Mouse (Mus musculus) gastrocnemius, postnatal 10 days (tissue): ENCODE results near the gene Enox1. TPM values are rescaled to one million over a fixed set of nuclear protein-coding genes. Genes with fewer than 3 reads are reported as not detected.

Experiments used
- DNase-seq: peaks from one replicate; pipeline ENCODE4 v3.0.0; 2021; ENCODE audit warnings: mixed read lengths
- total RNA-seq, 2 experiments: library from RNA; stranded (reverse); gene quantifications; 2 replicates each; pipeline ENCODE4 v1.2.3; 2021

Enox1 gene
- total RNA-seq, 2 experiments from 2014 or later, result 3.5 to 4.3 TPM

DNA sequence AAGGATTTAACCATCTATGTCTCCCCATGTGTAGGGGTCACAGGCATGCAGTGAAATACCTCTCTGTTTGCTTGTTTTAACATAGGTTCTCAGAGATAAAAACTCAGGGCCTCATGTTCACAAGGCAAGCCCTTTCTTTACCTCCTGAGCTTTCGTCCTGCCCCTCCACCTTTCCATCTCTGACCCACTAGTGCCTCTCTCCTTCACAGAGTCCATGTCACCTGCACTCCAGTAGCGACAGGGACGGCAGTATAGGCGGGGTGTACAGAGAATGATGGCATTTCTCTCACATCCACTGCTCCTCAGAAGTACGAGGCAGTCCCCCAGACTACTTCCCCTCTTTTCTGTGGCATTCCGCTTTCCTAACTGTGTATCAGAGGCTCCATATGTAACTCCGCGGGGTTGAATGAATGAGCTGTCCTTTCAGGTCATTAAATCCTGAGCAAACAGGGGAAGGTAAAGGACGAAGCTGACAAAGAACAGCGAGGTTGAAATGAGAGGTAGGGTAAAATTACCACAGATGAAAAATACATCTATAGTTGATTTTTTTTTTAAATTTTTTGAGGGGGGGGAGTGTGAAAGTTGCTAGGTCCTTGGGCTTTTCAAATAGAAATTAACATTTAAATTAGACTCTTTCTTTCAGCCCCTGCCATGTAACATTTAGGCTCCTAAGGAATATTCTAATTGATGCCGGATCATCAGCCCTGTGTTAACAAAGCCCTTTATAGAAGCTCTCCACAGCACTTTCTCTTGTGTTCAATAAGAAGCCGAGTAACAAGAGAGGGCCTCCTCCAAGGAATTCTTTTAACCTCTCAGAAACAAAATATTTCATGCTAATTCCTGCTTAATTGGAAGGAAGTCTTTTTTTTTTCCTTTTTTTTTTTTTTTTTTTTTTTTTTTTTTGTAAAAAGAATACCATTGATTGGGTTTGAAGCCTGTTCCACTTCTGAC, 470.3 kb downstream of the Enox1 start:
- DNase-seq, result no peak

DNA sequence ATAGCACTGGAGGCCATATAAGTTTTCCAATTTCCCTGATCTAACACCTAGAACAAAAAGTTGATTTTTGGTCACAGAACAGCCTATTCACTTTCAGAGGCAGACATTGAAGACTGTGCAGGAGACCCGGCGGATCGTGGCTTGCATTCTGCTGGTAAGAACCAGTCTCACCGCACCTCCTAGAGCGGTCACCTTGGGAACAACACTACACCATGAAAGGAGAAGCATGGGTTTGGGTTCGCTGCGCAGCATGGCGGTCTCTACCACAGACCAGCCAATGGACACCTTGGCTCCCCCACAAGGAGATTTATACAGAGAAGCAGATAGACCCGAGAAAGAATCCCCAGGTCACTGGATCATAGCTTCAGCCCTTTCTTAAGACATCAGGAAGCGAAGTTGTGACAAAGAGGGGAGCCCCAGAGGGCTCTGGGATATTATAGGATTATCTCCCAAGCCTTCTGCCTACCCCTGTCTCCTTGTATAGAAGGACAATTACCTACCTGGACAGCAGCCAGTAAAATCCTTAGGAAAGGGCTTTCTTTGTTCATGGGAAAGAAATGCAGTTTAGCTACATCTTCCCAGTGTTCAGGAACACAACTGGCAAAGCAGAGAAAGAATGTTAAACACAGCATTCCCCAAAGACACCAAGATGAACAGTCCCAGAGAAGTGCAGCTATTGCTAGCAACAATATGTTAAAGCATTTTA, 476.1 kb downstream of the Enox1 start:
- no peak for DNase-seq

DNA sequence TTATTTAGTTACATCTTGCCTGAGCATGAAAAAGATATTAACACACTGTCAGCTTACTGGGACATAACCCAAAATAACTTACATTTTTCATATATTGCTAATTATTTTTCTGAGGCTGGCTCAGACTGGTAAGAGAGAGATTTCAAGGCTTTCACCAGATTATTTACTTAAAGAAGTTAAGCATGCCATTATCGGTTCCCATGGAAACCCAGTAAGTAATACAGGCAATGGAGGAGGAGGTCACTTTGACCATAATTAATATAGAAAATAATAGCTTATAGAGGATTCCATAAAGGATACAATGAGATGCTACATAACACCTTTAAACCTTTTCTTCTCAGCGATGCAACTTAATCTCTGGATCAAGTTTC, 476.6 kb downstream of the Enox1 start:
- DNase-seq, result no peak

DNA sequence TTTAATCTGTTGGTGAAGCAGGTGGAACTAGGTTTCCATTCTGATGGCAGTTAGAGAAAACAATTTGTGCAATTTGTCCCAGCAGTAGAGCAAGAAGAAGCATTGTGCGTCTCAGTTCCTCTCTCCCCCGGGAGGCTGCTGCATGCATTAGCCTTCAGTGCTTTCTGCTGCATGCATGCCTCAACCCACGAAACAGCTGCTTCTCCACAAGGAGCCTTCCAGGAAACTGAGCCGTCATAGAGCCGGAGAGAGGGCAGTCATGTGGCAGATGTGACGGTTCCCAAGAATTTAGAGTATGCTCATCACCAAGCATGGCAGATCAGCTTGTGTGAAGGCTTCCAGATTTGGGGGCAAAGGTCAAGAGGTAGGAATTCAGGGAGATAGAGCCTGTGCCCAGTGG, 480.4 kb downstream of the Enox1 start:
- no peak for DNase-seq

DNA sequence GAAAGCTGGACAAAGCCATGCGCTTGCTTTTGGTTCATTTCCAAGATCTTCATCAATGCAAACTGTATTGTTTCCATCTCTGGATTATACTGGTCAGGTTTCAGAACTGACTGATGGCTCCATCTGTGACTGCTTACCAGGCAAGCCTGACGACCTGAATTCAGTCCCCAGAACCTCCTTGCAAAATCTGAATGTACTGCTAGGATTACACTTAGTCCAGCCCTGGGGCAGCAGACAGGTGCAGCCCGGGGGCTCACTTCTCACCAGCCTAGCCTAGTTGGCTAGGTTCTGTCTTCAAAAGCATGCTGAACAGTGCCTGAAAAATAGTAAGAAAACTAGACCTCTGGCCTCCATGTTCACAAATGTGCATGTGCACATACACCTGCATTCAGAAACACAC, 481.6 kb downstream of the Enox1 start:
- no peak for DNase-seq

DNA sequence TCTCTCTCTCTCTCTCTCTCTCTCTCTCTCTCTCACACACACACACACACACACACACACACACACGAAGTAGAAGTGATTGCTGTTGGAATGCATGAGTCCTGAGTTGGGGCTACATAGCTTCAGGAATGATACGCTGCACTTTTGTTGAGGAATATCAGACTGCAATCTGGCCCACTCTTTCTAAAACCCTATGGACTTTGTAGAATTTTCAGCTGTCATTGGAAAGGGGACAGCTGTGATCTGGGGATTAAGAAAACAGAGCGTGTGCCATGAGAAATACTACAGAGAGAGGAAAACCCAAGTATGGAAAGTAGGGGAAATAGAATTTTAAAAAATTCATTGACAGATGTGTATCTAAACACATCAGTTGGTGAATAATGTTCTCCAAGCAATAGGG, 482.1 kb downstream of the Enox1 start:
- no peak for DNase-seq

DNA sequence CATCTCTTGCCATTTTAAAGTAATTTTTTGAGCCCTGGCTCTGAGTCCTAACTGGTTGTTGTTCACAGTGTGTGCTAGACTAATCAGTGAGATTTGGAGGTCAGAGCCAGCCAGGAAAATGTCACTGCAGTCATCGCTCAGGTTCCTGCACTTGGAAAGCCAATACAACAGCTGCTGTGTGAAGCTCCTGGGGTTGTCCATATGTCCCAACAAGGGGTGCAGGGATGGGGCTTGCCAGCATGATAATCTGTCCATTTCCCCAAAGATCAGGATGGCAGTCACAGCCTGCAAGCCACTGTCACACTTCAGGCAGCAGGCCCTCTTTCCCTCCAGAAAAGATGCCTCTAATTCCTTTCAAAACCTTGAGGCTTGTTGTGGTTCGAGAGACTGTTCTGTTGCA, 483.0 kb downstream of the Enox1 start:
- no peak for DNase-seq

DNA sequence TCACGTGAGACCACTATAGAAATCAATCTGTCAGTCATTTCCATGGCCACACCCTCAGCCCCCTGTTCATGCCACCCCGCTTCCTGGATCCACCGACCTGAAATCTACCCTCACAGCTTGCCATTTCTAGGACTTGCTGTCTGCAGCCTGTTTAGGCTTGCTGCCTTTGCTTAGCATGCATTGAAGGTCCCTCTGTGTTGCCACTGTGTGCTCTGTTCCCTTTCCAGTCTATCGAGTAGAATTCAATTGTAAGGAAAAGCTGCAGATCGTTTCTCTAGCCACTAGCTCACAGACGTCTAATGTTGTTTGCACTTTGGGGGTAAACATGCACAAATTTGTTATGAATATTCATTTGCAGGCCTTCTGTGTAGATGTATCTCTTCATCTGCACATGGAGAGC, 485.8 kb downstream of the Enox1 start:
- no peak for DNase-seq

DNA sequence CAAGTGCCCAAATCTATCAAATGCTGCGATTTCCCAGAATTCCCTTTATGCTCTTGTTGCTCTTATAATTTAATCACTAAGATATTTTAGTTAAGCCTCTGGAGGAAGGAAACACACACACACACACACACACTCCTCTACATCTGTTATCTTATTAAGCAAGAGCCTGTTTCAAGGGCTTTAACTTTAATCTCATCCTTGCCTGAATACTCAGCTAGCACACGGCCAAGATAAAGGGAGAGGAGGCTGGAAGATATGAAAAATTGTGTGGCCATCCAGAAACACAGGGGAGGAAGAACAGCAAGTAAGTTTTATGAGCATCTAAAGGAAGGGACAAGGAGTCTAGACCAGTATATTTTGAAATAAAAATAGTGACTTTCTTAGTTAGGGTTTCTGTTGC, 489.6 kb downstream of the Enox1 start:
- no peak for DNase-seq

DNA sequence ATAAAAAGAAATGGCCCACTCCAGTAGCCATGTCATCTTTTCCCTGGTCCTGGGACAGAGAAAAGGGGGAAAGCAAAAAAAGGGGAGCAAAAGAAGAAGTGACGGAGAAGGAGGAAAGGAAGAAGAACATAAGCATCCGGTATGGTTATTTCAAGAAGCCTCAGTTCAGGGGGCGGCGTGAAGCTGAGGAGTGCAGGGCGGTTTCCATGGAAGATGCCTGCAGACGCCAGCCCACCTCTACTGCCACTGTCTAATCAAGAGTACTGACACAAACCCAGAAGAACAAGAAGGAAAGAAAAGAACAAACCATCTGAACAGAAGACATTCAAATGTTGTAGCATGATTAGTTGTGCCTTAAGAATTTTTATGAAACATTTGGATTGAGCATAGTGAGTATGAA, 490.5 kb downstream of the Enox1 start:
- DNase-seq, result no peak

DNA sequence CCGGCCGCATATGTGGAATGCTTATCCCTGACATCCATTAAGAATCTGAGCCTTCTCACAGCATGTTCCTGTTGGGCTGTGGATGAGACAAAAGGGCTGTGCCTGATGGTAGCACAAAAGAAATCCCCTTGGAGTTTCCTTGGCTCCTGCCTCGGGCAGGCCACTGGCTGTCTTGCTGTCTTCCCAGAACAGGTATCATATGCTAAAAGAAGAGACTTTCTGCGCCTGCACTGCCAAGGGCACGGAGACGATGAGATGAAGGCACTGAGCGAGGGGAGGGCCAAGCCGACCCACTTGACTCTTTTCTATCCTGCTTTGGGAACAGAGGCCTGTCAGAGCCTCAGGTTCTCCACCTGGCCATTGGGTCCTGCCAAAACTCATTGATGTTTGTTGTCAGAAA, 491.7 kb downstream of the Enox1 start:
- no peak for DNase-seq

DNA sequence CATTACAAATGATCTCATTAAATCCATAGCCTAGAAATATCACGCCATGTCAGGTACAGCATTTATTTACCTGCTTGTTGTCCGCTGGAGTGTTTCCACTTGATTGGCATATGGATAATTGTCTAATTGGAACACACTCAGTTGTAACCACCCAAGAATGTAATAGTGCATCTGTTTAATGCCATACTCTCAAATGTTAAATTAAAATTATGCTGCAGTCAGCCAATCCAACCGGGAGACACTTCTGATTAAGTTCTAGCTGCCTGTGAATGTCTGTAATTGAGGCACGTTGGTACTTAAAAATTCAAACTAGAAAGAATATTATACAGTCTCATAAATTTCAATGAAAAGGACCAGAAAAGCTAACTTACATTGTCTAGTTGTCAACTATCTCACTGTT, 502.2 kb downstream of the Enox1 start:
- no peak for DNase-seq

DNA sequence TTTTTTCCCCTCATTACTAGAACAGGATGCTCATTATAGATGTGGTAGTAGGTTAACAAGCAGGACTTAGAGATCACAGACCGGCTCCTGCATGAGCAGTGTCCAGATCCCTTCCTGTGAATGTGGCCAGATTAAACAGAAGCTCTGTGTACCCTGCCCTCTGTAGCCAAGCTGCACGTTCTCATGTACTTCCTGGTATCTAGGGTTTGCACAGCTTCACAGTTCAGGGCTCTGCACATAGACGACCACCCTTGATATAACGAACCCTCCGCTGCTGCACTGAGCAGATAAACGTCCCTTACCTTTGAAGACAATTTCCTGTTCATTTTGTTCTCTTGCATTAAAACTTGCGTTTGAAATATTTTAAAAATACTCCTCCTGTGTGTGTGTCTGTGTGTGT, 505.7 kb downstream of the Enox1 start:
- no peak for DNase-seq

DNA sequence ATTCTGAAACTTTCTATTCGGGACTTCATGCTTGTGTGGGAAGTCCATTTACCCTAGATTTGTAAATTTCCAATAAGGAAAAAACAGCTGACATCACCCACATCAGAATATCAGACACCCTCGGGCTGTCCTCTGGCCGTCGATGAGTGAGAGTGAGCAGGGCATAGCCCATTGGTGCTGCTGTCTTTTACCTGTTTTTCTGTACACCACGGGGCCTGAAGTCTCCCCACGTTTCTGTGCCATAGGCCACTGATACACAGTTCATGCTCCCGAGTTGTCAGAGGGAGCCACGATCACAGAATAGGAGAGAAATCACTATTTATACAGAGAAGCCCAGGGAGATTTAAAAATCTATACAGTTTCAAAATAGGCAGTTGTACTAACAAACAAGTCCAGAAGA, 506.4 kb downstream of the Enox1 start:
- DNase-seq, result no peak

DNA sequence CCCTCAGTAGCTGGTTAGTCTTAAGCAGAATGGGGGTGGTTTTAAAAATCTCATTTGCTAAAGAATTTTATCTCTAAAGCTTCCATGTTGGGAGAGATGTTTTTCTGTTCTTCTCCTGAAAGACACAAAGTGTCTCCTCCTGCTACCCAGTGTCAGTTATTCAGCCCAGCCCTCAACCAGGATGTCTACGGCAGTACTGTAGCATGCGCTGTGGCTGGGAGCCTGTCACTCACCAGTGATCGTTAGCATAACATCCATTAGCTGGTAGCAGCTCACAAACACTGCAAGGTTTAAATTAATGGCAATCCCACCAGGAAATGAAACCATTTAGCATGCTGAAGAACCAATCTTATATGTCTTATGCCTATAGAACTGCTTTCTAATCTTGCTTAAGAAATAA, 511.5 kb downstream of the Enox1 start:
- DNase-seq, result no peak

DNA sequence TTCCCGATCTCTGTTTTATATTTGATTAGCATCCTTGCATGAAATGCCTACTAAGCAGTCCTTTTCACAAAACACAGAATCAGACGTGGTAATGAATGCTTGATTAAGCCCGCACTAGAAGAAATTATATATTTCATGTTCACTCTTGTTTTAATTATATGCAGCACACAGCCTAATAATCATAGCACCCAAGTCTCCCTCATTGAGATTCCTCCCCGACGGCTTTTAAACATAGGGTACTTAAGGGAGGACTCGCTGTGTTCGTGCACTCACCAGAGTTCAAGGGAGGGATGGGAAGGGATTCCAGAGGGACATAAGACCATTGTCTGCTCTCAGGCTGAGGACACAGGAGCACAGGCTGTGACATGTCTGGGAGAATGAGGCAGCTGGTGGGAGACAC, 512.9 kb downstream of the Enox1 start:
- no peak for DNase-seq

DNA sequence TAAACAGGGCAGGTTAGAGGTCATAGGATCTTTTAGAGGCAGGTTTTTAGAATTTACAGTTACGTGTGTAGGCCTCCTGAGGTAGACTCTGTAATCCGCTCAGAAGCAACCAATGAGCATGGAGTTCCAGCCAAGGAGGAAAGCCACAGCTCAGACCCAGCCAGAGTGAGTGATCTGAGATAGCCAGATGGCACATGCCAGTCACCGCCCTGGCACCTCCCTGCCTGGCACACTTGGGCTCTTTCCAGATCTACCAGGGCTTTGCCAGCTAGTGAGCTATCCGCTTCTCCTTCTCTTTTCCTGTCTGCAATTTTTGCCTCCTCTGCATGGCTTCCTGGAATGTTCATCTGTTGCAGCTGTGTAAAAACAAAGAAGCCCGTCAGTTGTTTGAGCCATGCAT, 514.4 kb downstream of the Enox1 start:
- DNase-seq, result peak; percentile 62

DNA sequence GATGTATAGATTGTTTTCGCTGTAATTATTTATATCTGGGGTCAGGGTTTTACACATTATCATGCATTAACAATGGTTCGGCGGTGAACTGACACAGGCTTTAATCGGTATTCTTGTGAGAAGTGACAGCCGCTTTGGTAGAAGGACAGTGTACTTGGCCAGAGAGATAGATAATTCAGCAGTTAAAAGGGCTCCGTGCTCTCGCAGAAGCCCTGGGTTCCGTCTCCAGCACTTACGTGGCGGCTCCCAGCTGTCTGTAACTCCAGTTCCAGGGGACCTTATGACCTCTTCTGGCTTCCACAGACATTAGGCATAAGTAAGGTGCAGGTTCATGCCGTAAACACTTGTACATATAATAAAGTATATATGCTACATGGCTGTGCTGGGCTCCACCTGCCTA, 515.4 kb downstream of the Enox1 start:
- DNase-seq, result no peak

DNA sequence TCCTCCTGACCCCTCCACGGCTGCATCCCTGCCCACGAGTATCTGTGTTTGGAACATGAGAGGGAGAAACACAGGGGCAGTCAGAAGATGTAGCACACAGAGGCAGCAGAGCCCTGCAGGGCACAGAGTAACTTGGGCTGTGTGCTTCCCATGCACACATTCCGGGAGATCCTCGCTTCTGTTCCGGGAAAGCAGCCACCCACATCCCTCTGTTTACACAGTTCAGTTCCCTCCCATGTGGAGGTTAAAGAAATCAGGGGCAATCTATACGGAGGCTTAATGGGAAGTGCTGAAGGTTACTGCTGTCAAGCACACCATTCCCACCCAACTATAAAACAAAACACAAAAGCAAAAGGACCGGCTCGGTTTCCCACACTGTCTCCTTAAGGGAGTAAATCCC, 516.6 kb downstream of the Enox1 start:
- DNase-seq, result no peak

DNA sequence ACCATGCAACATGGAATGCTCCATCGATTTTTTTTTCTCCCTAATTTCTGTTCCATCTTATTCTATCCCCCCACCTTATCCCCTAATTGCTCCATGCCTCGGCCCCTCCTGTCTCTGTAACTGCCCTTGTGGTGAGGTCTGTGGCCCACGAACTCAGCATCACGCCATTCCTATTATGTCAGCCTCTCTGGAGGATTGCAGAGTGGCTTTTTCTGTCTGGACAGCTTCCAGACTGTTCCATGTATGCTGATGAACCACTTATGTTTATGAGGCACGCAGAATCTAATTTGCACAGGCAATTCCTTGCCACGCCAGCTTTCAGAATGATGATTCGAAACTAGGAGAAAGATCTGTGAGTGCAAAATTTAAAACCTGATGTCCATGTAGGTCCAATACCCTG, 521.4 kb downstream of the Enox1 start:
- no peak for DNase-seq

DNA sequence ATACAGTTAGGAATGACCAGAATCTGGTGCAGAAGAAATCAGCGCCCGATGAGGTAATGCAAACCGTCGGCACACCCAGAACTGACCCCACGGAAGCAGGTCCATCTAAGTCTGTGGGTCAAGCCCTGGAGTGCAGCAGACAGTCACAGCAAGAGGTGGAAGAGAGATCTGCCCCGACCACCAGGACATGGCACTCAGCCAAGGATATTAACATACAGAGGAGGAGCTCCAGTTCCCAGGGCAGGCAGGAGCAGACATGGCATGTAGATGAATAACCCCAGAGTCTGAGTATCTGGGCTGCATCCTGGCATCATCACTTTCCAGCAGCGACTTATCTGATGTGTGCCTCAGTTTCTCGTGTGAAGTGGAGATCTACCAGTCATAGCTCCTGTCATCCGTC, 523.3 kb downstream of the Enox1 start:
- DNase-seq, result no peak

DNA sequence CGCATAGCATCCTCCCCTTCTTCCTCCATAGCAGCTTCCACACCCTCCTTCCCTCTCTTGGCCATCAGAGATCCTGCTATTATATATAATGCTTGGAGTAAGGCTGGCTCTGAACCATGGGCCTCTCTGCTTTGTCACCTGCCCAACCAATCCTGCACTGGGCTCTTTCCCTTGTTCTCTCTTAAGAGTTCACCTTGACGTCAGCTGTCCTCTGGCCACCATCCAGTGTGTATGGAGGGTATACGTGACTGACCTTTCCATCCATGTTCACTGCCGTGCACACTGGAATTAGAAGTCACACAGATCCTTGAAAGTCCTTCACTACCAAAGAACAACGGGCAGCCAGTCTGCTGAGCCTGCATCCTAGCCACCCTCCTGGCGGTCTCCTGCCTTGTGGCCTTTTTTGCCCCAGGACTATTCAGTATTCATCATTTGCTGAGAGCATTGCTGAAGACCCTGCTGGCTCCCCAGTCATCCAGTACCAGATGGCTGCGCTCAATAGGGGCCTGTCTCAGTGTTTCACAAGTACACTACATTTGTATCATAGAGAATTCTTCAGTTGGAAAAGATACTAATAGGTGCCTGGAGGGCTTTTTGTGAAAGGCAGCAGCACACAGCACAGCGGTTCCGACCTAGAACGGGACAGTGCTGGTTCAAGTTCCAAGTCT, 526.5 kb downstream of the Enox1 start:
- no peak for DNase-seq

DNA sequence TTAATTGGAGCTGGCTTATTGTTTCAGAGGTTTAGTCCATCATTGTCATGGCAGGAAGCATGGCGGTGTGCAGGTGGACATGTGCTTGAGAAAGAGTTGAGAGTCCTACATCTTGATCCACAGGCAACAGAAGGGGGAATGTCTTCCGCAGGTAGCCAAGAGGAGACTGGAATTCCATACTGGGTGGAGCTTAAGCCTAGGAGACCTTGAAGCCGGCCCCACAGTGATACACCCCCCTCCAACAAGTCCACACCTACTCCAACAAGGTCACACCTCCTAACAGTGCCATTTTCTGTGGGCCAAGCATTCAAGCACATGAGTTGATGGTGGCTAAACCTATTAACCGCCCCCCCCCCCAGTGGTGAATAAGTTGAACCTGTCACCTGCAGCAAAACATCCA, 533.3 kb downstream of the Enox1 start:
- no peak for DNase-seq
